Mouse (Mus musculus): Measurements from ENCODE around the gene Tmem176b. TPM values are rescaled to one million over a fixed set of nuclear protein-coding genes. Genes with fewer than 3 reads are reported as not detected.

Gene Tmem176b
- polyA plus RNA-seq, 1 experiment from 2014 or later: 110 TPM

Other genes starting within 250 kb of the Tmem176b start
- 48.9 and 50.4 TPM in 2 replicates for gene Repin1, start 247.6 kb downstream of the Tmem176b start, polyA plus RNA-seq (2015; fragmentation: Nextera tagmentation; extraction: Ambion mirVana)
- gene Gm44965, start 247.6 kb downstream of the Tmem176b start, polyA plus RNA-seq (2015; fragmentation: Nextera tagmentation; extraction: Ambion mirVana): 0.88 TPM in 1 of 2 replicates, not detected in the other
- 16.3 and 16.8 TPM in 2 replicates for gene Zfp775, start 239.4 kb downstream of the Tmem176b start, polyA plus RNA-seq (2015; fragmentation: Nextera tagmentation; extraction: Ambion mirVana)
- gene AI854703, start 214.7 kb downstream of the Tmem176b start, polyA plus RNA-seq (2015; fragmentation: Nextera tagmentation; extraction: Ambion mirVana): 20.9 and 23.8 TPM in 2 replicates
- gene Gimap8, start 194.3 kb downstream of the Tmem176b start, polyA plus RNA-seq (2015; fragmentation: Nextera tagmentation; extraction: Ambion mirVana): 0.52 and 0.86 TPM in 2 replicates
- gene Gimap9, start 165.4 kb downstream of the Tmem176b start, polyA plus RNA-seq (2015; fragmentation: Nextera tagmentation; extraction: Ambion mirVana): 1.5 and 1.7 TPM in 2 replicates
- 0.68 and 1.5 TPM in 2 replicates for gene Gimap4, start 156.9 kb downstream of the Tmem176b start, polyA plus RNA-seq (2015; fragmentation: Nextera tagmentation; extraction: Ambion mirVana)
- gene Gimap6, start 133.3 kb downstream of the Tmem176b start, polyA plus RNA-seq (2015; fragmentation: Nextera tagmentation; extraction: Ambion mirVana): 6.6 and 6.8 TPM in 2 replicates
- gene Gm28053, start 122.9 kb downstream of the Tmem176b start, polyA plus RNA-seq (2015; fragmentation: Nextera tagmentation; extraction: Ambion mirVana): 0.88 TPM in 1 of 2 replicates, not detected in the other
- not detected in 2 replicates for gene Gimap7, start 122.9 kb downstream of the Tmem176b start, polyA plus RNA-seq (2015; fragmentation: Nextera tagmentation; extraction: Ambion mirVana)
- 4.8 and 5.8 TPM in 2 replicates for gene Gimap1, start 102.4 kb downstream of the Tmem176b start, polyA plus RNA-seq (2015; fragmentation: Nextera tagmentation; extraction: Ambion mirVana)
- 0.71 and 1.6 TPM in 2 replicates for gene Gimap5, start 95.3 kb downstream of the Tmem176b start, polyA plus RNA-seq (2015; fragmentation: Nextera tagmentation; extraction: Ambion mirVana)
- gene Gimap3, start 70.6 kb downstream of the Tmem176b start, polyA plus RNA-seq (2015; fragmentation: Nextera tagmentation; extraction: Ambion mirVana): not detected in 2 replicates
- 15.0 and 16.1 TPM in 2 replicates for gene Tmem176a, start 577 bp downstream of the Tmem176b start, polyA plus RNA-seq (2015; fragmentation: Nextera tagmentation; extraction: Ambion mirVana)
- not detected in 2 replicates for gene Aoc1, start 31.4 kb upstream of the Tmem176b start, polyA plus RNA-seq (2015; fragmentation: Nextera tagmentation; extraction: Ambion mirVana)
- gene 1600015I10Rik, start 88.4 kb upstream of the Tmem176b start, polyA plus RNA-seq (2015; fragmentation: Nextera tagmentation; extraction: Ambion mirVana): not detected in 2 replicates
- not detected in 2 replicates for gene Doxl2, start 133.5 kb upstream of the Tmem176b start, polyA plus RNA-seq (2015; fragmentation: Nextera tagmentation; extraction: Ambion mirVana)
- gene Svs1, start 145.4 kb upstream of the Tmem176b start, polyA plus RNA-seq (2015; fragmentation: Nextera tagmentation; extraction: Ambion mirVana): not detected in 2 replicates
- 0.36 and 0.74 TPM in 2 replicates for gene Gpnmb, start 195.1 kb upstream of the Tmem176b start, polyA plus RNA-seq (2015; fragmentation: Nextera tagmentation; extraction: Ambion mirVana)
- gene Malsu1, start 232.3 kb upstream of the Tmem176b start, polyA plus RNA-seq (2015; fragmentation: Nextera tagmentation; extraction: Ambion mirVana): 54.2 and 58.6 TPM in 2 replicates

Data from midbrain, embryonic 15.5 days (tissue).